Mouse (Mus musculus) lung, embryonic 14.5 days (tissue): ENCODE measurements around the gene Dennd4a. TPM values are rescaled to one million over a fixed set of nuclear protein-coding genes. Genes with fewer than 3 reads are reported as not detected.
A peak's percentile ranks its signal among the peaks of the same experiment; 100 is the strongest.
"Not testable (repeated sequence)": the region's sequence is repeated elsewhere in the genome, so short reads cannot be mapped to it uniquely, and the experiment has no call there.

Experiments used
- ATAC-seq: fragments of 200-750 bp; cut with Nextera tagmentation; 2 replicates; pipeline ENCODE4 v1.8.0; 2017; ENCODE audit warnings: mild to moderate bottlenecking, moderate TSS enrichment, moderate library complexity; ENCODE audit not compliant: insufficient read depth
- DNase-seq: peaks from one replicate; pipeline ENCODE4 v3.0.0-alpha.2; 2015
- H3K27ac ChIP-seq: fragments of 300-500 bp; sonication (generic); 2 replicates; pipeline ENCODE4 v1.5.1; 2014; ENCODE audit warnings: low read depth, mild to moderate bottlenecking, moderate library complexity
- H3K27me3 ChIP-seq: fragments of 300-500 bp; sonication (generic); 2 replicates; pipeline ENCODE4 v1.6.1; 2014; ENCODE audit warnings: low read length, control low read depth; ENCODE audit not compliant: insufficient read depth
- H3K36me3 ChIP-seq: fragments of 300-500 bp; sonication (generic); 2 replicates; pipeline ENCODE4 v1.6.1; 2014; ENCODE audit warnings: control low read depth; ENCODE audit not compliant: insufficient read depth
- H3K4me1 ChIP-seq: fragments of 300-500 bp; sonication (generic); 2 replicates; pipeline ENCODE4 v1.6.1; 2014; ENCODE audit warnings: antibody characterized with exemption, control low read depth; ENCODE audit not compliant: insufficient read depth
- H3K4me2 ChIP-seq: fragments of 300-500 bp; sonication (generic); 2 replicates; pipeline ENCODE4 v1.6.1; 2014; ENCODE audit warnings: mild to moderate bottlenecking
- H3K4me3 ChIP-seq: fragments of 300-500 bp; sonication (generic); 2 replicates; pipeline ENCODE4 v1.5.1; 2014; ENCODE audit warnings: low read depth, low read length
- H3K9ac ChIP-seq: fragments of 300-500 bp; sonication (generic); 2 replicates; pipeline ENCODE4 v1.6.1; 2014
- H3K9me3 ChIP-seq: fragments of 300-500 bp; sonication (generic); 2 replicates; pipeline ENCODE4 v1.6.1; 2016; ENCODE audit warnings: low read depth, low read length, control low read depth
- CTCF ChIP-seq: IDR thresholded peaks from 2 replicates; pipeline ENCODE4 v1.5.1; 2016; ENCODE audit warnings: antibody characterized with exemption, low read depth
- WGBS: fragments of 180-500 bp; shearing (Covaris S2); extraction: QIAGEN DNeasy Blood & Tissue Kit; methylation state at CpG from one replicate; pipeline ENCODE4 v1.1.7; 2014; 5-methylcytosine and 5-hydroxymethylcytosine counted together
- polyA plus RNA-seq: library from polyadenylated mRNA; unstranded; fragments of >200 nt; fragmentation: Nextera tagmentation; extraction: Ambion mirVana; gene quantifications from 2 replicates; pipeline ENCODE4 v1.2.1, GENCODE M21; 2014

Gene Dennd4a
- polyA plus RNA-seq, 1 experiment from 2014 or later, result 10.9 TPM

DNA sequence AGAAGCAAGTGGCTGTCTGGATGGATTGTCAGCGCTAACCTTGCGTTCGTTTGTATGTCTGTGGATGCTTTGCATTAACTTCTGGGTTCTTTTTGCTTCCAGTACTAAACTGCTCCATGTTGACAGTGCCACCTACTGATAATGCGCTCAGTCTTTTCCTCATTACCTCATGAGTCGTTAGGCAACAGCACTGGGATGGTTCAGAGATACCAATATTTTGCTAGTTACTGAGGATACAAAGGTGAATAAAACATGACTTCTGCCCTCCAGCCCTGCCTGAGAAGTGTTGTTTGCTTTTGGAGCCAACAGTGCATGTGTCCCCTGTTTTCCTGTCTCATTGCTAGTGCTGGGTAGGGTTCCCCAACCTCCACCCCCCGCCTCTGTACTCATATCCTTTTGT lies 3.1 kb downstream of the Dennd4a start:
- H3K27me3 ChIP-seq, result no peaks in the 10 kb centered on the region
- no peak overlapping the region for H3K4me3 ChIP-seq
- H3K27ac ChIP-seq, result no peak overlapping the region
- peak; percentile 23 for DNase-seq
- no peaks in the 10 kb centered on the region for H3K9me3 ChIP-seq
- WGBS, result 76% methylated on average over 6 of the region's 6 CpGs
- 0 out of 2 replicates have a peak, but pooled peaks have one; percentile 10 for TF ChIP-seq CTCF
- H3K9ac ChIP-seq, result no peak overlapping the region
- ATAC-seq, result no peak
- no peaks in the 10 kb centered on the region for H3K36me3 ChIP-seq
- H3K4me2 ChIP-seq, result no peak overlapping the region
- H3K4me1 ChIP-seq, result no peaks in the 10 kb centered on the region

DNA sequence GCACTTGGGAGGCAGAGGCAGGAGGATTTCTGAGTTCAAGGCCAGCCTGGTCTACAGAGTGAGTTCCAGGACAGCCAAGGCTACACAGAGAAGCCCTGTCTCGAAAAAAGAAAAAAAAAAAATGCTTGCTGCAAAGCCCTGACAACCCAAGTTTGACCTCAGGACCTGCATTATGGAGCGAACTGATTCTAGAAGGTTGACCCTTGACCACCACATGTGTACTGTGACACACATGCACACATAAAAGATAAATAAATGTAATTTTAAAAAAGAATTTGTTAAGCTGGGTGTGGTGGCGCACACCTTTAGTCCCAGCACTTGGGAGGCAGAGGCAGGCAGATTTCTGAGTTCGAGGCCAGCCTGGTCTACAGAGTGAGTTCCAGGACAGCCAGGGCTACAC lies 8.5 kb downstream of the Dennd4a start:
- H3K4me2 ChIP-seq, DNase-seq, H3K4me3 ChIP-seq, ATAC-seq, H3K36me3 ChIP-seq, H3K27ac ChIP-seq, H3K27me3 ChIP-seq, H3K9me3 ChIP-seq, H3K4me1 ChIP-seq, H3K9ac ChIP-seq: not testable (repeated sequence)
- WGBS, result 86% methylated on average over 4 of the region's 4 CpGs

DNA sequence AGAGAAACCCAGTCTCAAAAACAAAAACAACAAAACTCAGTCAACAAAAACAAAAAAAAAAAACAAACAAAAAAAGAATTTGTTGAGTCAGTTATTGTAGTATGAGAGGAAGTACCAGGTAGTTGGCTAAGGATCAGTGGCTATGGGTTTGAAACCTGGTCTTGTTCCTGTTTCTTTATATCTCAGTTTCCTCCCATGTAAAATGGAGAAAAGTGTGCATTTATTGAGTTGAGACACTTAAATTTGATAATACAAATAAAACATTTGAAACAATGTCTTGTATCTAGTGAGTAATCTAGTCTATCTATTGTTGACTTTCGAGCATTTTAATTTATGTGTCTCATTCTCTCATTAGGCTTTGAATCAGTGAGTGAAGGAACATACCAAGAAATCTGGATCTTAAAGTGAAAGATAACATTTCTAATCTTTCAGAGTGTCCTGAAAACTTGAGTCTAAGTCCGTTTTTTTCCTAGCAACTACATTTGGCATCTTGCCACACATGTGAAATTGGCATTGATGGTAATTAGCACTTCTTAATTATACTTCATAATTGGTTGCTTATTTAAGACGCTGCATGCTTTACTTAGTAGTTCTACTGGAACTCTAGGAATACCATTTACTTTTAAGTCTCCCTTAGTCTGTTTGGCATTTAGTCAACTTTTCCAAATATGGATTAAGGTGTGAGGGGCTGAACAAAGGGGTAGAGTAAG lies 9.1 kb downstream of the Dennd4a start:
- DNase-seq (no peak), ATAC-seq (no peak)
- Histone ChIP-seq H3K4me3 (no peak overlapping the region), H3K36me3 (no peaks in the 10 kb centered on the region), H3K9ac (no peak overlapping the region), H3K4me1 (no peaks in the 10 kb centered on the region), H3K27me3 (no peaks in the 10 kb centered on the region), H3K9me3 (no peaks in the 10 kb centered on the region), H3K27ac (no peak overlapping the region), H3K4me2 (no peak overlapping the region)
- WGBS, result 71% methylated on average over 3 of the region's 3 CpGs
- no peak for TF ChIP-seq CTCF

DNA sequence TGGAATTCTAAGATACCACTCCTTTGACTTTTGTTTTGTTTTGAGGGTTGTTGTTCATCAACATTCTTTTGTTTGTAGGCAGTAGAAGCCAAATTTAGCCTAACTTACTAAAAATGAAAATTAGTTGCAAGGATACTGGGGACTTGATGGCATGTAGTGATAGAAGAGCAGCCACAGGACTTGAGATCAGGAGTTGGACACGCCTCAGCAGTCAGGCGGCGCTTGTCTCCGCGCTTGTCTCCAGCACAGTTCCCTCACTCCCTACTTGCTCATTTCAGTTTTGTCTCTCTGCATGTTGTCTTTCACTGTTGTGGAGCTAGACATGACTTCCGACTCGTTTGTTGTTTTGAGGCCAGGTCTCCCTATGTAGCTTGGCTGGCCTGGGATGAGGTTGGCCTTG lies 11.1 kb downstream of the Dennd4a start:
- H3K9me3 ChIP-seq, result no peaks in the 10 kb centered on the region

DNA sequence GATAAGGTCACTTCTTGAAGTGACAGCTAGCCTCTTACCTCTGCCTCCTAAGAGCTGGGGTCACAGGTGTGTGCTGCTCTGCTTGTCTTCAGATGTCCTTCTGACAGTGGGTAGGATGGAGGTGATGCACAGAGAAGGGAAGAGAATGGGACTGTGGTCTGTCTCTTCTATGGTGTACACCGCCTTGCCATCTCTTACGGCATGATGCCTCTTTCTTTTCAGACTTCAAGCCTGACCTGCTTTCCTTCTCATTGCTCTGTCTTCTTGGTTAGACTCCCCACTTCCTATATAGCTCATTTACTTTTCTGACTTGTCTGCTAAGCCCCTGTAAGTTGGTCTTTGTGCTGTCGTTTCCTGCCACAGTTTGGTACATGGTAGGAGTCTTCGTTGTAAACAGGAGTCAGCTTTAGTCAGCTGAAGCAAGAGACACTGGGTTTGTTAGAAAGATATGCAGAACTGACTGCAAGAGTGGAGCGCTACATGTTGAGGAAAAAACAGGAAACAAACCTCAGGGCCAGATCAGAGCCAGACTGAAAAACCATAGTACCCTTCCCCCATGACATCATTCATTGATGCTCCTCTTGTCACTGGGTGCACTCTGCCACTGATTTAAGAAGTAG lies 13.4 kb downstream of the Dennd4a start:
- WGBS, result 75% methylated on average over 5 of the region's 5 CpGs
- Histone ChIP-seq H3K4me3 (no peak overlapping the region), H3K4me1 (no peaks in the 10 kb centered on the region), H3K9me3 (no peaks in the 10 kb centered on the region), H3K9ac (no peak overlapping the region), H3K27me3 (no peaks in the 10 kb centered on the region), H3K36me3 (no peaks in the 10 kb centered on the region), H3K27ac (no peak overlapping the region), H3K4me2 (no peak overlapping the region)
- DNase-seq (no peak), ATAC-seq (no peak)
- no peak for TF ChIP-seq CTCF

More for the DNA sequence above, 11.1 kb downstream of the Dennd4a start:
- no peak overlapping the region for H3K4me3 ChIP-seq
- no peak for TF ChIP-seq CTCF
- H3K36me3 ChIP-seq, result no peaks in the 10 kb centered on the region
- no peak overlapping the region for H3K4me2 ChIP-seq
- 86% methylated on average over 7 of the region's 7 CpGs for WGBS
- no peak overlapping the region for H3K9ac ChIP-seq
- DNase-seq (no peak), ATAC-seq (no peak)
- H3K27ac ChIP-seq, result no peak overlapping the region
- H3K4me1 ChIP-seq, result no peaks in the 10 kb centered on the region
- no peaks in the 10 kb centered on the region for H3K27me3 ChIP-seq

DNA sequence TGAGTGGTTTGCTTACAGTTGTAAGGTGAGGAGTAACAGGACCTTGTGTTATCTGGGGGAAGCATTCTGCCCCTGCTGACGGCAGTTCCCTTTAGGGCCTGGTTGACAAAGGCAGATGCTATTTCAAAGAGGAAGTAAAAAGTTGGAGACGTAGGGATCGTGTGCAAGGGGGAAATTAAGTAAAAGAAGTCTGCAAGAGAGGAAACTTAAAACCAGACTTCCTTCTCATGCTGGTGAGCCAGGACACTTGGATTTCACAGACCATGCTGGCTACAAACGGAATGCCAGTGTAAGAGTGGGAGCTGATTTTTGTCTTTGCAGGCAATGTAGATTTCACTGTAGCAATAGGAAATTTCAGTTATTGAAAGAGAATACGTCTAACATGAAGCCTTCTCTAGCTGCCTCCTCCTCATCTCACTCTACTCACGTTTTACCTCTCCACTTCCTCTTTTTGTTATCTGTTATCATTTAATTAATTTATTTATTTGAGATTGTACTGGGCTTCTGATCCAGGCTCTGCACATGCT lies 19.0 kb downstream of the Dennd4a start:
- Histone ChIP-seq H3K9me3 (no peaks in the 10 kb centered on the region), H3K4me1 (no peaks in the 10 kb centered on the region), H3K27ac (no peak overlapping the region), H3K4me3 (no peak overlapping the region), H3K27me3 (no peaks in the 10 kb centered on the region), H3K9ac (no peak overlapping the region), H3K36me3 (no peaks in the 10 kb centered on the region), H3K4me2 (no peak overlapping the region)
- 46% methylated on average over 6 of the region's 6 CpGs for WGBS
- no peak for ATAC-seq
- TF ChIP-seq CTCF, result no peak
- DNase-seq, result peak; percentile 5

DNA sequence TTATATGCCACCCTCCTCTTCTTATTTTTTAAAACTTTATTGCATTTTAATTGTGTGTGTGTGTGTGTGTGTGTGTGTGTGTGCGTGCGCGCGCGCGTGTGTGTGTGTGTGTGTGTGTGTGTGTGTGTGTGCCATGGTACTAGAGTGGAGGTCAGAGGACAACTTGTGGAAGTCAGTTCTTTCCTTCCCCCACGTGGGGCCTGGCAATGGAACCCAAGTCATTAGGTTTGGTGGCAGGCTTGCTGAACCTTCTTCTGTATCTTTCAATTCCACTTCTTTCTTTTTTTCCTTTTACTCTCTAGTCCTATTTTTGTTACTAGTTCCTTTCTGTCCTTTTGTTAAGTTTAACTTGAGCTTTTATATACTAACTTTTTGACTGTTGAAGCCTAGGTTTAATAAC lies 19.5 kb downstream of the Dennd4a start:
- no peak overlapping the region for H3K27ac ChIP-seq
- no peaks in the 10 kb centered on the region for H3K4me1 ChIP-seq
- DNase-seq (no peak), ATAC-seq (no peak)
- 91% methylated on average over 7 of the region's 7 CpGs for WGBS
- H3K9me3 ChIP-seq, result no peaks in the 10 kb centered on the region
- H3K27me3 ChIP-seq, result no peaks in the 10 kb centered on the region
- no peak overlapping the region for H3K4me2 ChIP-seq
- H3K9ac ChIP-seq, result no peak overlapping the region
- H3K36me3 ChIP-seq, result 0 out of 2 replicates have a peak, but pooled peaks cover under 1% of the 10 kb centered on the region
- H3K4me3 ChIP-seq, result no peak overlapping the region
- TF ChIP-seq CTCF, result no peak
